Mouse (Mus musculus) CD4-positive, CD25-positive, alpha-beta regulatory T cell (primary cell): ENCODE data around the gene Slc6a11. TPM values are rescaled to one million over a fixed set of nuclear protein-coding genes. Genes with fewer than 3 reads are reported as not detected.

Experiments
- polyA plus RNA-seq: library from polyadenylated mRNA; unstranded; fragments of 100-300 nt; shearing (Covaris generic); gene quantifications from one replicate; pipeline ENCODE4 v1.2.1, GENCODE M21; 2017

The Slc6a11 gene
- polyA plus RNA-seq, result 0.06 TPM

GRCm38 (mm10) chr6:114131122-114131872 is at the start of gene Slc6a11:
Gene Slc6a11 (plus strand): TSS chr6:114131241.

GRCm38 (mm10) chr6:114282469-114283277 is 151.6 kb downstream of the Slc6a11 start, which contains the start of gene Slc6a1:
Gene Slc6a1 (plus strand): TSS chr6:114282635.

Other genes starting within 250 kb of the Slc6a11 start
- 0.08 TPM for gene Atp2b2, start 88.6 kb upstream of the Slc6a11 start, polyA plus RNA-seq
- gene Slc6a1, start 151.4 kb downstream of the Slc6a11 start, polyA plus RNA-seq, result 0.04 TPM